Mouse (Mus musculus): ENCODE measurements around the gene Nup160. TPM values are rescaled to one million over a fixed set of nuclear protein-coding genes. Genes with fewer than 3 reads are reported as not detected.

The Nup160 gene
- polyA plus RNA-seq, 1 experiment, result 133 TPM

DNA sequence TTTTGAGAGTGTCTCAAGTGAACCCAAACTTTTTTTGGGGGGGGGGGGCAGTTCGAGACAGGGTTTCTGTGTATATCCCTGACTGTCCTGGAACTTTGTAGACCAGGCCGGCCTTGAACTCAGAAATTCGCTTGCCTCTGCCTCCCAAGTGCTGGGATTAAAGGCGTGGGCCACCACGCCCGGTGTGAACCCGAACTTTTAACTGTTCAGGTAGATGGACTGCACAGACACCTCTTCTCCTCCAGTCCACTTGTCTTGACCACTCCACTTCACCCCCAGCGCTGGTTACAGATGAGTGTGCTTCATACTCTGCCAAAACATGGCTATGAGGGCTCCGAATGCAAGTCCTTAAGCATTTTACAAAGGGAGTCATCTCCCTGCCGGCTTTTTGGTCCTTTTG lies 70.1 kb downstream of the Nup160 start:
- Histone ChIP-seq H3K27me3 (ENCODE audit: control insufficient read depth, insufficient read depth, low read length, poor library complexity, severe bottlenecking) (no peaks in the 10 kb centered on the region), H3K27ac (ENCODE audit: insufficient read depth, low read length) (no peak overlapping the region), H3K9ac (ENCODE audit: low read depth, poor library complexity, severe bottlenecking) (peak overlapping the region; percentile 60; the same call in 1 of the 2 replicates), H3K4me3 (ENCODE audit: low read depth, low read length) (peak overlapping the region; percentile 25), H3K4me1 (ENCODE audit: control insufficient read depth, insufficient read depth, low read length) (no peaks in the 10 kb centered on the region), H3K36me3 (ENCODE audit: control insufficient read depth, insufficient read depth, low read length, poor library complexity, severe bottlenecking) (peaks cover 30% of the 10 kb centered on the region), H3K9me3 (replicated peaks; ENCODE audit: control insufficient read depth, insufficient read depth, low read length, poor library complexity, severe bottlenecking) (no peaks in the 10 kb centered on the region)
- TF ChIP-seq CTCF (IDR thresholded peaks at IDR 0.05; ENCODE audit: low read depth, low read length) (no peak), EP300 (IDR thresholded peaks at IDR 0.05; ENCODE audit: insufficient read depth, low read depth, low read length) (no peak), POLR2A (IDR thresholded peaks at IDR 0.05; ENCODE audit: insufficient read depth, low read length) (no peak)

DNA sequence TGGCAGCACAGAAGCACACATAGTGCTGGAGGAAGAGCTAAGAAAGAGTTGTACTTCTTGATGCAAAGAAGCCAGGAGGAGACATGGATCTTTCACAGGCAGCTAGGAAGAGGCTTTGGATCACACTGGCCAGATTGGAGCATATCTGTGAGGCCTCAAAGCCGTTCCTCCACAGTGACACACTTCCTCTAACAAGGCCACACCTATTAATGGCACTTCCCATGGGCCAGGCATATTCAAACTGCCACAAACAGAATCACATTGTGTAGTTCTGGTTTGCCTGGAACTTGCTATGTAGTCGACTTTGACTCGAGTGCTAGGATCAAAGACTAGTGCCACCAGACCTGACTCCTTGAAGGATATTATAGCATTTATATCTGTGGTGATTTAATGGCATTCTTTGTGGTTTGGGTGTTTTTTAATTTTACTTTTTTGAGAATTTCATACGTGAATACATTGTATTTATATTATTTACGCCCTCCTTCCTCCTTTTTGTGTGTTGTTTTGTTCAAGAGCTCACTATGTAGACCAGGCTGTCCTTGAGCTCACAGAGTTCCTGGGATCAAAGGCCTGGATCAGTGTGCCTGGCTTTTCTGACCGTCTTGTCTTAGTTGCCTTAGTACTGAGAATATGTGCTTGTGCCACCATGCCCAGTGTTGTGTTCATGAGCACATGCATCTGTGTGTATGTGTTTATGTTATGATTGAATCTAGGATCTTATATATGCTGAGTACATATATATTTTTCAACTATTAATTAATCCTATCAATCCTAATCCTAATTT lies 72.9 kb downstream of the Nup160 start:
- H3K9ac ChIP-seq (ENCODE audit: low read depth, poor library complexity, severe bottlenecking), result no peak overlapping the region
- no peak overlapping the region for H3K4me3 ChIP-seq (ENCODE audit: low read depth, low read length)

GRCm38 (mm10) chr2:90753565-90753964 lies 76.5 kb downstream of the Nup160 start:
- no peak overlapping the region for H3K27ac ChIP-seq (ENCODE audit: insufficient read depth, low read length)
- no peaks in the 10 kb centered on the region for H3K27me3 ChIP-seq (ENCODE audit: control insufficient read depth, insufficient read depth, low read length, poor library complexity, severe bottlenecking)
- H3K9me3 ChIP-seq (replicated peaks; ENCODE audit: control insufficient read depth, insufficient read depth, low read length, poor library complexity, severe bottlenecking), result no peaks in the 10 kb centered on the region
- no peaks in the 10 kb centered on the region for H3K4me1 ChIP-seq (ENCODE audit: control insufficient read depth, insufficient read depth, low read length)
- no peak overlapping the region for H3K9ac ChIP-seq (ENCODE audit: low read depth, poor library complexity, severe bottlenecking)
- TF ChIP-seq POLR2A (IDR thresholded peaks at IDR 0.05; ENCODE audit: insufficient read depth, low read length), result no peak
- no peak for TF ChIP-seq CTCF (IDR thresholded peaks at IDR 0.05; ENCODE audit: low read depth, low read length)
- no peak for TF ChIP-seq EP300 (IDR thresholded peaks at IDR 0.05; ENCODE audit: insufficient read depth, low read depth, low read length)
- H3K4me3 ChIP-seq (ENCODE audit: low read depth, low read length), result no peak overlapping the region
- peaks cover 82% of the 10 kb centered on the region for H3K36me3 ChIP-seq (ENCODE audit: control insufficient read depth, insufficient read depth, low read length, poor library complexity, severe bottlenecking)

More for the DNA sequence above, 72.9 kb downstream of the Nup160 start:
- Histone ChIP-seq H3K4me1 (ENCODE audit: control insufficient read depth, insufficient read depth, low read length) (no peaks in the 10 kb centered on the region), H3K27ac (ENCODE audit: insufficient read depth, low read length) (no peak overlapping the region), H3K27me3 (ENCODE audit: control insufficient read depth, insufficient read depth, low read length, poor library complexity, severe bottlenecking) (no peaks in the 10 kb centered on the region), H3K9me3 (replicated peaks; ENCODE audit: control insufficient read depth, insufficient read depth, low read length, poor library complexity, severe bottlenecking) (no peaks in the 10 kb centered on the region), H3K36me3 (ENCODE audit: control insufficient read depth, insufficient read depth, low read length, poor library complexity, severe bottlenecking) (peaks cover 56% of the 10 kb centered on the region)
- TF ChIP-seq CTCF (IDR thresholded peaks at IDR 0.05; ENCODE audit: low read depth, low read length), result no peak
- TF ChIP-seq EP300 (IDR thresholded peaks at IDR 0.05; ENCODE audit: insufficient read depth, low read depth, low read length), result no peak
- TF ChIP-seq POLR2A (IDR thresholded peaks at IDR 0.05; ENCODE audit: insufficient read depth, low read length), result no peak

GRCm38 (mm10) chr2:90754188-90754587 lies 77.2 kb downstream of the Nup160 start:
- no peaks in the 10 kb centered on the region for H3K4me1 ChIP-seq (ENCODE audit: control insufficient read depth, insufficient read depth, low read length)
- no peaks in the 10 kb centered on the region for H3K9me3 ChIP-seq (replicated peaks; ENCODE audit: control insufficient read depth, insufficient read depth, low read length, poor library complexity, severe bottlenecking)
- H3K27ac ChIP-seq (ENCODE audit: insufficient read depth, low read length), result no peak overlapping the region
- no peak overlapping the region for H3K9ac ChIP-seq (ENCODE audit: low read depth, poor library complexity, severe bottlenecking)
- no peak overlapping the region for H3K4me3 ChIP-seq (ENCODE audit: low read depth, low read length)
- H3K27me3 ChIP-seq (ENCODE audit: control insufficient read depth, insufficient read depth, low read length, poor library complexity, severe bottlenecking), result no peaks in the 10 kb centered on the region
- TF ChIP-seq EP300 (IDR thresholded peaks at IDR 0.05; ENCODE audit: insufficient read depth, low read depth, low read length), result no peak
- TF ChIP-seq CTCF (IDR thresholded peaks at IDR 0.05; ENCODE audit: low read depth, low read length), result no peak
- no peak for TF ChIP-seq POLR2A (IDR thresholded peaks at IDR 0.05; ENCODE audit: insufficient read depth, low read length)
- H3K36me3 ChIP-seq (ENCODE audit: control insufficient read depth, insufficient read depth, low read length, poor library complexity, severe bottlenecking), result peaks cover 82% of the 10 kb centered on the region

DNA sequence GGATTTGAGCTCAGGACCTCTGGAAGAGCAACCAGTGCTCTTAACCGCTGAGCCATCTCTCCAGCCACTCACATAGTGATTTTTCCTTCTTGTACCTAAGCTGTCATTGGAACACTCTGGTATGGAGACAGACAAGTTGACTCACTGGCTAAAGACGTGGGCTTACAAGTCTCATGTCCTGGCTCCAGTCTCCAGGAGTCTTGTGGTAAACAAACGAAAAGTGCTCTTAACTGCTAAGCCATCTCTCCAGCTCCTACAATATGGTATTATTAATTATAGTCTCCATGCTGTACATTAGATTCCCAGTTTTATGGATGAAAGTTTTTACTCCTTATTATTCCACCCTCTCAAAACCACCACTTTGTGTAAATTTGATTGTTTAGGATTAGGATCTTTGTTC lies 88.1 kb downstream of the Nup160 start:
- no peaks in the 10 kb centered on the region for H3K27me3 ChIP-seq (ENCODE audit: control insufficient read depth, insufficient read depth, low read length, poor library complexity, severe bottlenecking)
- H3K9ac ChIP-seq (ENCODE audit: low read depth, poor library complexity, severe bottlenecking), result no peak overlapping the region
- H3K4me1 ChIP-seq (ENCODE audit: control insufficient read depth, insufficient read depth, low read length), result no peaks in the 10 kb centered on the region
- no peaks in the 10 kb centered on the region for H3K9me3 ChIP-seq (replicated peaks; ENCODE audit: control insufficient read depth, insufficient read depth, low read length, poor library complexity, severe bottlenecking)
- H3K36me3 ChIP-seq (ENCODE audit: control insufficient read depth, insufficient read depth, low read length, poor library complexity, severe bottlenecking), result peaks cover 79% of the 10 kb centered on the region
- TF ChIP-seq EP300 (IDR thresholded peaks at IDR 0.05; ENCODE audit: insufficient read depth, low read depth, low read length) (no peak), CTCF (IDR thresholded peaks at IDR 0.05; ENCODE audit: low read depth, low read length) (no peak)
- H3K4me3 ChIP-seq (ENCODE audit: low read depth, low read length), result no peak overlapping the region
- H3K27ac ChIP-seq (ENCODE audit: insufficient read depth, low read length), result no peak overlapping the region

- peaks cover 36% of the 10 kb centered on the region for H3K36me3 ChIP-seq (ENCODE audit: control insufficient read depth, insufficient read depth, low read length, poor library complexity, severe bottlenecking)
- no peak overlapping the region for H3K27ac ChIP-seq (ENCODE audit: insufficient read depth, low read length)
- H3K27me3 ChIP-seq (ENCODE audit: control insufficient read depth, insufficient read depth, low read length, poor library complexity, severe bottlenecking), result no peaks in the 10 kb centered on the region
- no peak for TF ChIP-seq CTCF (IDR thresholded peaks at IDR 0.05; ENCODE audit: low read depth, low read length)
- no peak for TF ChIP-seq POLR2A (IDR thresholded peaks at IDR 0.05; ENCODE audit: insufficient read depth, low read length)
- no peak for TF ChIP-seq EP300 (IDR thresholded peaks at IDR 0.05; ENCODE audit: insufficient read depth, low read depth, low read length)
- no peak overlapping the region for H3K9ac ChIP-seq (ENCODE audit: low read depth, poor library complexity, severe bottlenecking)
- H3K4me1 ChIP-seq (ENCODE audit: control insufficient read depth, insufficient read depth, low read length), result no peaks in the 10 kb centered on the region
- no peaks in the 10 kb centered on the region for H3K9me3 ChIP-seq (replicated peaks; ENCODE audit: control insufficient read depth, insufficient read depth, low read length, poor library complexity, severe bottlenecking)
- H3K4me3 ChIP-seq (ENCODE audit: low read depth, low read length), result no peak overlapping the region
Observed at GRCm38 (mm10) chr2:90781323-90781722, 104.3 kb downstream of the Nup160 start.

Data from ES-Bruce4 (cell line).